In genomic region chr5:142813722-142814111, GRCm38 (mm10) we compare ENCODE assay signal across 8 mouse cellular contexts. TPM values are rescaled to one million over a fixed set of nuclear protein-coding genes. Genes with fewer than 3 reads are reported as not detected.
A peak's percentile ranks its signal among the peaks of the same experiment; 100 is the strongest.
DNase-seq lines count a peak whose midpoint lies in the region; ATAC-seq and TF ChIP-seq lines count a peak whose summit lies in the region.

No protein-coding gene starts in this region.

- peak overlapping the region; percentile 100 for H3K27ac ChIP-seq in embryonic fibroblast, embryonic 13.5 days (ENCODE audit: insufficient read depth, low read length)
- peak overlapping the region; percentile 100 for H3K27ac ChIP-seq in intestine, embryonic 14.5 days (ENCODE audit: low read depth)

- H3K9ac ChIP-seq in intestine, embryonic 14.5 days (ENCODE audit: low read length), result peak overlapping the region; percentile 100

- WGBS in intestine, embryonic 14.5 days, result 2% methylated on average over 23 of the region's 23 CpGs

- peak overlapping the region; percentile 96 for H3K4me3 ChIP-seq in embryonic fibroblast, embryonic 13.5 days (ENCODE audit: insufficient read depth, low read length)
- H3K4me3 ChIP-seq in intestine, embryonic 14.5 days (ENCODE audit: low read depth, low read length), result peak overlapping the region; percentile 65

- intact Hi-C loops in left cerebral cortex, postnatal 25 days (cut with DNase I), result loop anchor here (2.0 kb wide), 1 partner anchor 45 kb away; no protein-coding TSS in a partner anchor

- peaks cover 15% of the 10 kb centered on the region for H3K36me3 ChIP-seq in intestine, embryonic 14.5 days (ENCODE audit: control insufficient read depth, insufficient read depth, low read length)

- no peaks in the 10 kb centered on the region; the same call in 1 of the 2 replicates for H3K4me1 ChIP-seq in embryonic fibroblast, embryonic 13.5 days (ENCODE audit: control insufficient read depth, insufficient read depth, low read length)
- peaks cover 33% of the 10 kb centered on the region for H3K4me1 ChIP-seq in intestine, embryonic 14.5 days (replicated peaks; ENCODE audit: control insufficient read depth, insufficient read depth, low read length)

- no peak for ATAC-seq in intestine, embryonic 14.5 days (replicated peaks; ENCODE audit: low FRiP score, low TSS enrichment, low read depth)

- no peak for TF ChIP-seq CTCF in embryonic fibroblast, embryonic 13.5 days (IDR thresholded peaks at IDR 0.05; ENCODE audit: borderline replicate concordance, insufficient read depth, low read length)

- peak; percentile 18 to 31 for DNase-seq in left cerebral cortex, postnatal 25 days (ENCODE audit: low spot score in 2 of 2)
- DNase-seq in left cerebral cortex, adult 8-10 months (ENCODE audit: low spot score in 2 of 2), result no peak
- DNase-seq in ZHBTc4 (ENCODE audit: low read depth, low spot score), result peak; percentile 70
- no peak for DNase-seq in intestine, embryonic 14.5 days (ENCODE audit: low spot score)
- peak; percentile 78 for DNase-seq in mesoderm, embryonic 11.5 days (ENCODE audit: low read depth, low spot score)
- no peak for DNase-seq in frontal cortex, adult 2 months (ENCODE audit: extremely low spot score in 1 of 2, low spot score in 1 of 2)
- DNase-seq in spleen, adult 12 weeks (ENCODE audit: low spot score), result no peak

- H3K9me3 ChIP-seq in intestine, embryonic 14.5 days (ENCODE audit: control insufficient read depth, low read length), result no peaks in the 10 kb centered on the region

- peak; percentile 12; the same call in 1 of the 2 replicates for TF ChIP-seq POLR2A in embryonic fibroblast, embryonic 13.5 days (IDR thresholded peaks at IDR 0.05; ENCODE audit: low read depth, low read length)

- H3K4me2 ChIP-seq in intestine, embryonic 14.5 days (ENCODE audit: low read length), result peak overlapping the region; percentile 98

- H3K27me3 ChIP-seq in intestine, embryonic 14.5 days (replicated peaks; ENCODE audit: control insufficient read depth, insufficient read depth, low read length), result no peaks in the 10 kb centered on the region

RNA-seq across cellular contexts. Expression of gene Tnrc18, which starts 3.7 kb away (rescaled TPM):
- 100 to 1,000 TPM; 114 to 125 TPM for total RNA-seq in left cerebral cortex, postnatal 25 days (2021)
- 100 to 1,000 TPM; 112 to 134 (median 116) TPM for total RNA-seq in left cerebral cortex, adult 8-10 months (2022)
- polyA plus RNA-seq in embryonic fibroblast, embryonic 13.5 days (2011; ENCODE audit: insufficient read length, low read depth, missing spikeins), result 98.0 and 124 TPM in 2 replicates
- polyA plus RNA-seq in intestine, embryonic 14.5 days (2014; fragmentation: Nextera tagmentation; extraction: Ambion mirVana), result 31.3 TPM in 2 replicates
- polyA plus RNA-seq in frontal cortex, adult 2 months (2012; rRNA removed), result 38.1 and 38.2 TPM in 2 replicates

Comparison
In these comparisons a context has a peak if more than half of its experiments do, and no peak if none do; other contexts are left out.
1. DNase-seq: peak in left cerebral cortex, postnatal 25 days (2 of 2), ZHBTc4 (single experiment) and mesoderm, embryonic 11.5 days (single experiment); none in left cerebral cortex, adult 8-10 months (0 of 2), intestine, embryonic 14.5 days (single experiment), frontal cortex, adult 2 months (0 of 2) and spleen, adult 12 weeks (single experiment).